Mouse (Mus musculus) cerebellum, adult 18-20 months (tissue): ENCODE data around the gene Scn4b.

Experiments used
- DNase-seq, 2 experiments: peaks; one replicate each; pipeline ENCODE4 v3.0.0; 2021

The Scn4b gene

DNA sequence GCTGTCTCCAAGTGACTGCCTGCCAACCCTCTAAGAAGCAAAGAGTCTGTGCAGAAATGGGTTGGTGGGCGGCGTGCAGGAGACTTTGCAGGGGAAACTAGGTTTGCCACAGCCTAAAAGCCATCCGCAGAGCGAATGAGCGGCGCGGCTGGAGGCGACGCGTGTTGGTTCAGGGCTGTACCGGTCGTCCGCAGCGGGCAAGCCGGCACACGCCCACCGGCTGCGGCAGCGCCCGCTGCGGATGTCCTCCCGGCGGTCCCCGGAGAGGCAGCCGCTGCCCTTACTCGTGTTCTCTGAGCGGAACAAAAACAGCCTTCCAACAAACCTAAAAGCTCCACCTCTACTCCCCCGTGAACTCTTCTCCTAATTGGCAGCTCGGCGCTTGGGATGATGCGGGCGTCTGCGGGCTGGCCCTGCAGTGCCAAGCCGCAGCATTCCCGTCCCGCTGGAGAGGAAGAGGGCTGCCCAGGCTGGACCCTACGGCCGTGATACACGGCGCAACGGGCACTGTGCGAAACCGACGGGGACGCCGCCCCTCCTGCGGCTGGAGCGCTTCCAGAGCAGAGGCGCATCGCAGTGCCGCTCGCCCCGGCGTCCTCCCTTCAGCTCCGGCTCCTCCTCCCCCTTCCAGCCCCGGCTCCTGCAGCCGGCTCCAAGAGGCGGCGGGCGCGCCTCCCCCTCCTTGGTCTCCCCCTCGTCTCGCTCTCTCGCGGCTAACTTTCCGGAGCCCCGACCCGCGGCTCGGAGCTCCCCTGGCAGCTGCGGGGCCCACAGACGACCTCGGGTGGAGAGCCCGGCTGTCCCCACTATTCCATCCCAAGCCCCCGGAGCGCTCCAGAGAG, at the start of gene Scn4b:
Gene Scn4b (plus strand): TSS at position 205 of the 842 bp plus-strand sequence.
- DNase-seq: peak; percentile 45 to 51

DNA sequence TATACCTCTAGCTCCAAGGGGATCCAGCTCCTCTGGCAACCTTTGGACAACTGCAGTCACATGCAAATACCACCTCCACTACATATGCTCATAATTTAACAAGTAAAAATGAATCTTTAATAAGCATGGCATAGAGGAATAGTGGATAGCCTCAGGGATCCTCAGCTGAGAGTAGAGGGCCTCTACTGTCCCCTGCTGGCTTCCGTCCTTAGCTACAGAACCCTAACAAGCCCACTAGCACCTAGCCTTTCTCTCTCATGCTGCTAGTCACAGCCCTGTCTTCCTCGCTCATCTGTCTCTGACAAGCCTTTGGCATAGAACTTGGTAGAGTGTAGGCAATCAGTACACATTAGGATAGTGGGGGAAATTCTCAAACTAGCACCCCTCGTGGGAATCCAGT, 47.4 kb upstream of the Scn4b start:
- no peak for DNase-seq

DNA sequence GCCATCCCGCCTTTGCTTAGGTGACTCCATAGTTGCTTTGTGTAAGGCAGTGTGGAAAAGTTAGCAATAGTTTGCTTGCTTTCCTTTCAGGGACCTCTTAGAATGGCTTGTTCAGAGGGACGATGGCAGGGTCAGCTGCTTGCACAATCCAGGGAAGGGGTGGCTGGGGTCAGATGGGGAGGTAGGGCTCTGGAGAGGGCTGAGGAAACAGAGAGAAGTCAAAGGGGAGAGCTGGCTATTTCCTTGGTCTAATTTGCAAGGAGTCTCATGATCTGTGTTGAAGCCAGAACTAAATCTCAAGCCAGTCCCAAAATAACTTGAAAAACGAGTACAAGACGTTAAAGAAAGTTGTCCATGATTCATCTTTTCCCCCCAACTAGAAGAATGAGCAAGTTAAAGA, 45.6 kb upstream of the Scn4b start:
- no peak for DNase-seq

DNA sequence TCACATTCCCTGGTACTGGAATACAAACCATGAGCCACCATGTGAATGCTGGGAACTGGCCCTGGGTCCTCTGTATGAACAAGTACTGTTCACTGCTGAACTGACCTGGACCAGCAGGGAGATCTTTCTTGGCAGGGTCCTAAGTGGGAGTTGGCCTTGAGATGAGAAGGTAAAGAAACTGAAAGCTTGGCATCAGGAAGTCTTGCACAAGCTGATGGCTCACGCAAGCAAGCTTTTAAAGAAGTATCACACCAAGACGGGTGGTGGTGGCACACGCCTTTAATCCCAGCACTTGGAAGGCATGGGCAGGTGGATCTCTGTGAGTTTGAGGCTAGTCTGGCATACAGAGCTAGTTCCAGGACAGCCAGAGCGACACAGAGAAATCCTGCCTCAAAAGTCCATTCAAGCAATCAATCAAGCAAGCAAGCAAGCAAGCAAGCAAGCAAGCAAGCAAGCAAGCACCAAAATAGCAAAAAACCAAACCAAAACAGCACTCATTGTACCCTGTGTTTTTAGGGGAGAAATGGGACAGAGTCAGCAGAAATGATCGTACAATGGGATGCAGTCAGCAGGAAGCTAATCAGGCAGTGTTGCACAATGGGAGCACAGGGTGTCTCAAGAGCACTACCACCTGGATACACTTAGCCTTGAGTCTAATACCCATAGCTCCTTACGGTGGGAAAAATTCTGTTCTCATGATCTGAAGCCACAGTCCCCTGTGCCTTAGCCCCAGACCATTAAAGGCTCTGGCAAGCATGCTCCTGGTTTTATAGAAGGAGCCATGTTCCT, 42.9 kb upstream of the Scn4b start:
- DNase-seq: no peak

- DNase-seq: no peak
Measured at GRCm38 (mm10) chr9:45097877-45098276, 40.3 kb upstream of the Scn4b start.

DNA sequence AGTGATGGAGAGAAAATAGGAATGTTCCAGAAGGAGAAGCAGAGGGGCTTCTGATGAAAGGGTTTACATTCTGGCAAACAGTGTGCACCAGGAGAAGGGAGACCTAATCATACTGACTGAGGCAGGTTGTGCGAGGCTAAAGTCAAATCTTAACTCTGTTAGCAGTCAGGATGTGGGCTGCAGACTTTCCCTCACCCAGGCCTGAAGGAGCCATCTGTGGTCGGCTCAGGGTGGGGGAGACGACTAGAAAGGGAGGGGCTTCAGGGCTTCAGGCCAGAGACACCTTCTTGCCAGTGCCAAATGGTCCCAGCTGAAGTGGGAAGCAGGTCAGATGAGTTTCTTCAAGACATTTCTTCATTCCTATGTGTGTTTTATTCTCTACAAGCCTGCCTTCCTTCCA, 39.8 kb upstream of the Scn4b start:
- DNase-seq: no peak

DNA sequence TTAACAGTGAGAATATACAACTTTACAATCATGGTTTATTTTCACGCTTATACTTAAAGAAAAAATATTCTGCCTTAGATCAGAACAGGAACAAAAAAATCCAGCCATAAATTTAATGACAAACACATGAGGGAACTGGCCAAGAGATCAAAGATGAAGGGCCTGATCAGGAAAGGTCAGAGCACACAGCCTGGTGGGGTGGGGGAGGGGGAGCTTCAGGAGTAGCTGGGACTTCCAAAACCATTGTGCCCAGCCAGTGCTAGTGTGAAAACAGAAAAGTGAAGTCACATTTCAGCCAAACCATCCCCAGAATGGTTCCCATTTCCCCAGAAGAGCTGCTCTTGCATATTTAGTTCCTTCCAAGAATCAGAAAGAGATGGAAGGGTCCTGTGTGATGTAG, 35.7 kb upstream of the Scn4b start:
- DNase-seq: no peak

GRCm38 (mm10) chr9:45103211-45103979, 34.8 kb upstream of the Scn4b start:
- DNase-seq: no peak

DNA sequence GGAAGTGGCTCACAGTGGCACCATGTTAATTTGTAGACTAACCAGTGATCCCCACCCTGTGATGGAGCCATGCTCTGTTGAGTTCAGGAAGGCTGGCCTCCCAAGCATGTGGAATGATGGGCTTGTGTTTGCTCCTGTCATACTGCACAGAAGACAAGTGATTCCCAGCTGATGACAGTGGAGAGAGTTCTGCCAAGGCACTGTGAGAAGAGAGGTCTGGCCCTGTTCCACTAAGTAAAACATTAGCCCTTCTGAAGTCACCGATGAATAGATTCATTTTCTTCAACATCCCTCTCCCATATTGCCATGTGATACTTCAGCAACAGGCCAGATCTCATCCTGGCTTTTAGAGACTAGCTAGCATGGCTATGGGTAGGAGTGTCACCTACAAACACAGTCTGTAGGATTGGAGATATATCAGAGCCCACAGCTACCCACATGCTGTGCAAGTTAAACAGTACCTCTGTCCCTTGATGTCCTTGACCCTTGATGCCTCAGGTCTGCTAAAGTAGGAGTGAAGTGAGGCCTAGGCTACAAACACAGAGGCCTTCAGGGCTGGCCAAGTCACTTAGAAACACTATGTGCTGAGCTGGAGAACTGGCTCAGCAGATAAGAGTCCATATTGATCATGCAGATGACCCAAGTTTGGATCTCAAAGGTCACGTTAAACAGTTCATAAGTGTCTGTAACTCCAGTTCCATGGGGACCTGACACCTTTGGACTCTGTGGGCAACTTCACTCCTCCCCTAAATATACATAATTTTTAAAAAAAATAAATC, 32.4 kb upstream of the Scn4b start:
- no peak for DNase-seq

GRCm38 (mm10) chr9:45115706-45116105, 22.5 kb upstream of the Scn4b start:
- peak; percentile 90 to 91 for DNase-seq

GRCm38 (mm10) chr9:45116819-45117218, 21.4 kb upstream of the Scn4b start:
- DNase-seq: no peak

GRCm38 (mm10) chr9:45117741-45118431, 20.3 kb upstream of the Scn4b start, which contains the start of gene Scn2b:
Gene Scn2b, plus strand, starts transcription at chr9:45117782.
- peak; percentile 44 to 62 for DNase-seq

DNA sequence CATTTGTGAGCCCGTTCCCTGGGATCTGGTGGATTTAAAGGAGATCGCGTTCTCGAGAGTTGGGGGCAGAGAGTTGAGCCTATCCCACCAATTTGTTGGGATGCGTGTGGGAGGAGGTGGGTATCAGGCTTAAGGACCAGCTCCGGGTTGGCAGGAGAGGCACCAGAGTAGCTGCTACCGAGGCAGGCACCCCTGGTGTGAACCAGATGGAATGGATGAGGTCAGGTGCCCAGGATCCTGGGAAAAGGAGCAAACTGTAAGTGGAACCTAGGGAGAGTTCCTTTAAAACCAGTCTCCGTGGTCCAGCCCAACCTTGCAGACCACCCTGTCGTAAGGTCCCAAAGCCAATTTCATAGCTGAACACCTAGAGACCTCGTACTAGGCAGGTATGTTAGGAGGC, 19.6 kb upstream of the Scn4b start:
- peak; percentile 91 to 95 for DNase-seq

GRCm38 (mm10) chr9:45119316-45119953, 18.8 kb upstream of the Scn4b start:
- no peak for DNase-seq

DNA sequence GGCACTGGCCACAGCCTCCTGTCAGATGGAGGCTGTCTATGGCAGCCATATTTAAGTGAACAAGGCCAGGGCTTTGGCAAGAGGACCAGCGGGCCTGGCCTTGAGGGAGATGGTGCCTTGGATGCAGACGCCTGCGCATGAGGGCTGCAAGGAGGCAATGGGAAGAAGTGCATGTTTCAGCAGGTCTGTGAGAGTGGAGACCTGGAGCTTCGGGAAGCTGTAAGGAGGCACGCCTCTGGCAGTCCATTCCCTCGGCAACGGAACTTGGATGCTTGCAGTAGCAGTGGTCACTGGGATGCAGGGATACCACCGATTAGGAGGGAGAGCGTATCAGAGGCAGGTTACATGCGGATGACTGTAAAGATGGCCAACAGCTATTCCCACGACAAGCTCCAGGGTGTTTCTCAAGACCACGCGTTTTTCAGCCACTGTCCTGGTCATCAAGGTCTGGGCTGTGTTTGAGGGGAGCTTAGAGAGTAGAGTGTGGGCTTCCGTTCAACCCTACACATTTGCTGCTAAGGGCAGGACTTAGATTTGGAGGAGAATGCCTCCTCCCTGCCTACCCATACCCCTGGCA, 18.2 kb upstream of the Scn4b start:
- DNase-seq: peak; percentile 54 to 62

DNA sequence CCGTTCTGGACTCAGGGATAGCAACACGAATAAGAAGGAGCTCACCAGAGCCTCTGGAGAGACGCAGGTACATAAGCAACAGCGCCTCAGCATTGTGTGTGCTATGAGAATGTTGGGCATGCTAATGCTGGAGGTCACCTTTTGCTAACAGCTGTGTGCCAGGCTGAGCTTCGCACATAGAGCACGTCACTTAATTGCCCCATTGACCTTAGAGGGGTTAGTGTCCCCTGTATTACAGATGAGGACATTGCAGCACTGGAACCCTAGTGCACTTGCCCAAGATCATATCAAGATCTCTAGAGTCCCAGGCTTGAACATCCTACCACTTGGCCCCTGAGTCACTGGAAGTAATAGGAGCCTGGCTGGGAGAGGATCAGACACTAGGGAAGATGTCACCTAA, 17.6 kb upstream of the Scn4b start:
- DNase-seq: peak in 1 of 2 experiments; percentile 39

- peak; percentile 52 to 60 for DNase-seq
Measured at GRCm38 (mm10) chr9:45121001-45121400, 17.2 kb upstream of the Scn4b start.

DNA sequence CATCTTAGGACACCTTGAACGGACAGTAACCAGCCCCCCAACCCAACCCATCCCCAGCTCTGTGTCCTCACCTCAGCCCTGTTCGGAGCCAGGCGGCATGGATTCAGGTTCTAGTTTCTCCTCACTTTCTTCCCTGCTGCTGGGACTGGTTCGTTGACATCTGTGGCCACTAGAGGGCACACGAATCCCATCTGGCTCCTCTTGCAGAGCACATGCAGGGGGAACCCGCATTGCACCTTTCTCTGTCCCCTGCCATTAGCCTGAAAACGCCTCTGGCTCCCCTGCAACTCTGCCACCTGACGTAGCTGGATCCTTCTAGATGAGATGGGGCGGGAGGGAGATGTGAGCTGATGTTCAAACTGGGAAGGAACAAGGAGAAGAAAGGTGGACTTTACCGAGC, 16.4 kb upstream of the Scn4b start:
- peak; percentile 86 to 89 for DNase-seq

- peak; percentile 47 to 70 for DNase-seq
Measured at GRCm38 (mm10) chr9:45122209-45122761, 15.9 kb upstream of the Scn4b start.

- DNase-seq: no peak
Measured at GRCm38 (mm10) chr9:45125211-45125610, 13.0 kb upstream of the Scn4b start.
